Mouse (Mus musculus): ENCODE results near the gene Naaa. TPM values are rescaled to one million over a fixed set of nuclear protein-coding genes. Genes with fewer than 3 reads are reported as not detected.

The Naaa gene
- polyA plus RNA-seq, 1 experiment from 2014 or later, result 24.2 TPM

DNA sequence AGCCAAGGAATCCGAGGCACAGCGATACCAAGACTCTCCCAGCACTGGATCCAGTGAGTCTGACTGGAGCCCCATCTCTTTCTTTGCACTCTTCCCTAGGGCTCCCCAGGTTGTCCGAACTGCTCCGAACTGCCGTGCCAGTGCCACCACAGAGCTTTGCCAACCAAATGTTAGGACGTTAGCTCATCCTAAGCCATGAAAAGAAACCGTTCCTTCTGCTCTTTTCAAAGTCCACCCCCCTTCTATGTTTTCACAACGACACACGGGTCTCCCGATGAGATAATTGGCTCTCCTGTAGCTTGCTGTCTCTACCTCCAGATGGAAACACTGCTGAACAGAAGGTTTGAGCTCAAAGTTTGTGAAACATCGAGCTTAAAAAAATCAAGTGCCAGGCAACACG, 37.2 kb downstream of the Naaa start:
- H3K27ac ChIP-seq (ENCODE audit: low read length), result no peak overlapping the region
- 94% methylated on average over 12 of the region's 12 CpGs for WGBS
- no peaks in the 10 kb centered on the region for H3K36me3 ChIP-seq (ENCODE audit: insufficient read depth, low read length)
- ATAC-seq (ENCODE audit: low FRiP score, low TSS enrichment), result no peak
- H3K4me1 ChIP-seq (ENCODE audit: insufficient read depth, low read length), result no peaks in the 10 kb centered on the region
- no peaks in the 10 kb centered on the region for H3K27me3 ChIP-seq (ENCODE audit: insufficient read depth, low read length)
- H3K9me3 ChIP-seq (ENCODE audit: low read length), result no peaks in the 10 kb centered on the region
- H3K4me3 ChIP-seq (ENCODE audit: low read length), result no peak overlapping the region
- H3K4me2 ChIP-seq (replicated peaks; ENCODE audit: low read depth, low read length), result no peak overlapping the region
- H3K9ac ChIP-seq (replicated peaks; ENCODE audit: low read length), result no peak overlapping the region

DNA sequence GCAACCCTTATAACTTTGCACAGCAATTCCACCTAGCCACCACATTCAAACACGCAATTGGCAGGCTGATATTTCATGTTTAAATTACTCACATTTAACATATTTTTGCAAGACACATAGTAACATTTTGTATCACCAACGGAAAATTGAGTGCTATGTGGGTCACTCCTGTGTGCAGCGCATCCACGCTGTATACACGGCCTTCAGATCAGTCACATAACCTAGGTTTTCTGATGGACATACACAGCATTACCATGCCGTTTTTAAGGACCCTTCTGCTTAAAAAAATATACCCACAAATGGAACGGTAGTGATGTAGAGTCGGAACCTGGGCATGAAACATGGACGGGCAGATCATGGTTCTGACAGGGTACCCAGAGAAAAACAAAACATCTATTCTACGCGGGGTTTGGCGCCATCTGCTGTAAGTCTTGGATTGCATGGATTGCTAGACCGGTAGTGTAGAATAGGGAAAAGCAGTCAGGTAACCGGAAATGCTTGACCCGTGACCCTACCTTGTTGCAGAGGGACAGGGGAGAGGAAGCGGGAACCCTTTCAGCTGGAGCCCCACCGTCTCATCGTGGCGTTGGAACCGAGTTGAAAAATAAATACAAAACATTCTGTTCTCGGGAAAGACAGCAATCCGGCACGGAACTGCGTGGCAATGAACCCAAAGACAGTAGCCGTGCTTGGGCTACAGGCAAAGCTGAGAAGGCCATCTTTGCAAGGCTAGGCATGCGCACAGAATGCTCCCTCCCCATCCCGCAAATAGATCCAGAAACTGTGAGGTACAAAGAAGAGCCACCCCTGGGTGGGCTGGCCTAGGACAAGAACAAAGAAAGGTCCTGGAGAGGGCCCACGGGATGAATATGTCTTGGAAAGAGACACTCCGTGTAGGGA, 38.4 kb downstream of the Naaa start:
- ATAC-seq (ENCODE audit: low FRiP score, low TSS enrichment), result peak; percentile 44; the same call in 1 of the 2 replicates
- H3K4me1 ChIP-seq (ENCODE audit: insufficient read depth, low read length), result 0 out of 2 replicates have a peak, but pooled peaks cover 5% of the 10 kb centered on the region
- H3K4me3 ChIP-seq (ENCODE audit: low read length), result no peak overlapping the region
- no peak overlapping the region for H3K27ac ChIP-seq (ENCODE audit: low read length)
- H3K4me2 ChIP-seq (replicated peaks; ENCODE audit: low read depth, low read length), result 0 out of 2 replicates have a peak overlapping the region, but pooled peaks have one; percentile 12
- WGBS, result 45% methylated on average over 29 of the region's 29 CpGs
- no peaks in the 10 kb centered on the region for H3K27me3 ChIP-seq (ENCODE audit: insufficient read depth, low read length)
- H3K9me3 ChIP-seq (ENCODE audit: low read length), result no peaks in the 10 kb centered on the region
- no peak overlapping the region for H3K9ac ChIP-seq (replicated peaks; ENCODE audit: low read length)
- H3K36me3 ChIP-seq (ENCODE audit: insufficient read depth, low read length), result no peaks in the 10 kb centered on the region

DNA sequence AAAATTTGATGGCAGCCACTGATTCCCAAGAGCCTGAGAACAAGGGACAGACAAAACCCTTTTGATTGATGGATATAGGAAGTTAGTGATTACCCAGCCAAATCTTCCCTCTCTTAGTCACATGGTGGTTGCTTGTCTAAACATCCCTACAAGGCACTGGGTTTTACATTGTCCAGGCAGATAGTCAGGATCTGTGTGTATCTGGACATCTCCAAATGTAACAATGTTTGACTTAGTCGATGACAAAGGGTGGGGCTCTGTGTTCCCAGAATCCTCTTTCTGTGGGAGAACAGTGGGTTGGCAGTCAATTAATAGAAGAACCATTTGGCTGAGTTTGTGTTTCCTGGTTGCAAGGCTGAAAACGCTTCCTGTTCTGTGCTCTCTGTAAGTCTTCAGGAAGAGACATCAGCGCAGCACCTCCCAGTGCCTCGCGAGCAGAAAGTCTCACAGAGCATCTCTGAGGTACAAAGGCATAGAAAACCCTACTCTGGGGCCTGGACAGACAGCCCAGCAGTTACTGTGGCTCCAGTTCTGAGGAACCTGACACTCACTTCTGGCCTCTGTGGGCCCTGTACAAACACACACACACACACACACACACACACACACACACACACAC, 42.9 kb downstream of the Naaa start:
- no peaks in the 10 kb centered on the region for H3K36me3 ChIP-seq (ENCODE audit: insufficient read depth, low read length)
- 0 out of 2 replicates have a peak, but pooled peaks cover 5% of the 10 kb centered on the region for H3K4me1 ChIP-seq (ENCODE audit: insufficient read depth, low read length)
- 51% methylated on average over 5 of the region's 5 CpGs for WGBS
- H3K9ac ChIP-seq (replicated peaks; ENCODE audit: low read length), result no peak overlapping the region
- H3K4me2 ChIP-seq (replicated peaks; ENCODE audit: low read depth, low read length), result no peak overlapping the region
- peak; percentile 40; the same call in 1 of the 2 replicates for ATAC-seq (ENCODE audit: low FRiP score, low TSS enrichment)
- H3K27me3 ChIP-seq (ENCODE audit: insufficient read depth, low read length), result no peaks in the 10 kb centered on the region
- no peaks in the 10 kb centered on the region for H3K9me3 ChIP-seq (ENCODE audit: low read length)
- no peak overlapping the region for H3K4me3 ChIP-seq (ENCODE audit: low read length)
- no peak overlapping the region for H3K27ac ChIP-seq (ENCODE audit: low read length)

DNA sequence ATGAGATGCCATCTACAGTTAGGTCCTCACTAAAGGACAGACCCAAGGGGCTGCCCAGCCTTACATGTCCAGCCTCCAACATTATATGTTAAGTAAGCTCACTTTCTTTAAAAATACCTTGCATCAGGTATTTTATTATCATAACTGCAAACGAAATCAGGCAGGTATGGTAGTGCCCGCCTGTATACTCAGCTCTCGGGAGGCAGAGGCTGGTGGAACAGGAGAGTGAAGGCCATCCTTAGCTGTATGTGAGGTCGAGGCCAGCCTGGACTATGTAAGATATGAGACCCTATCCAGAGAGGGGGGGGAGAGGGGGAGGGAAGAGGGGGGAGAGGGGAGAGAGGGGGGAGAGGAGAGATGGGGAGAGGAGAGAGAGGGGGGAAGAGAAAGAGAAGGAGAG, 44.6 kb downstream of the Naaa start:
- no peak overlapping the region for H3K27ac ChIP-seq (ENCODE audit: low read length)
- WGBS, result 87% methylated on average over 4 of the region's 4 CpGs
- no peaks in the 10 kb centered on the region for H3K9me3 ChIP-seq (ENCODE audit: low read length)
- no peak overlapping the region for H3K4me2 ChIP-seq (replicated peaks; ENCODE audit: low read depth, low read length)
- no peak overlapping the region for H3K4me3 ChIP-seq (ENCODE audit: low read length)
- 0 out of 2 replicates have a peak, but pooled peaks cover 5% of the 10 kb centered on the region for H3K4me1 ChIP-seq (ENCODE audit: insufficient read depth, low read length)
- no peaks in the 10 kb centered on the region for H3K36me3 ChIP-seq (ENCODE audit: insufficient read depth, low read length)
- H3K27me3 ChIP-seq (ENCODE audit: insufficient read depth, low read length), result no peaks in the 10 kb centered on the region
- ATAC-seq (ENCODE audit: low FRiP score, low TSS enrichment), result no peak
- H3K9ac ChIP-seq (replicated peaks; ENCODE audit: low read length), result no peak overlapping the region

DNA sequence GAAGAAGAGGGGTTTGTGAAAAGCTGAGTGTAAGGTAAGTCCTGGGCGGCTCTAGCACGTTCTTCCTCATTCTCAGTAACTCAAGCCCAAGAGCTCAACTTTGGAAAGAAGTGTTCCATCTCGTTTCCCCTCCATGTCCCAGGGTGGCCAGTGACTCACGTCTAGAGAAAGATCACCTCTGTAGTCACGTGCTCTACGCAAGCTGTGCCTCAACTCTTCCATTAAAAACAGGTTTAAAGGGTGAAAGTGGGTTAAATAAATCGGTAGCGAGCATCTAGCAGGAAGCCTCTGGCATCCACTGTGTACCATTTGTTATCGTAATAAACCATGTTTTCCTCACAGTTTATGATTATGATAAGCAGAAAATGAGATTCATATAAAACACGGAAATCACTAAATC, 46.1 kb downstream of the Naaa start:
- no peak overlapping the region for H3K4me3 ChIP-seq (ENCODE audit: low read length)
- no peak for ATAC-seq (ENCODE audit: low FRiP score, low TSS enrichment)
- H3K4me1 ChIP-seq (ENCODE audit: insufficient read depth, low read length), result 0 out of 2 replicates have a peak, but pooled peaks cover 5% of the 10 kb centered on the region
- no peaks in the 10 kb centered on the region for H3K36me3 ChIP-seq (ENCODE audit: insufficient read depth, low read length)
- no peak overlapping the region for H3K27ac ChIP-seq (ENCODE audit: low read length)
- H3K4me2 ChIP-seq (replicated peaks; ENCODE audit: low read depth, low read length), result no peak overlapping the region
- WGBS, result 81% methylated on average over 10 of the region's 10 CpGs
- H3K9ac ChIP-seq (replicated peaks; ENCODE audit: low read length), result no peak overlapping the region
- no peaks in the 10 kb centered on the region for H3K9me3 ChIP-seq (ENCODE audit: low read length)
- no peaks in the 10 kb centered on the region for H3K27me3 ChIP-seq (ENCODE audit: insufficient read depth, low read length)

DNA sequence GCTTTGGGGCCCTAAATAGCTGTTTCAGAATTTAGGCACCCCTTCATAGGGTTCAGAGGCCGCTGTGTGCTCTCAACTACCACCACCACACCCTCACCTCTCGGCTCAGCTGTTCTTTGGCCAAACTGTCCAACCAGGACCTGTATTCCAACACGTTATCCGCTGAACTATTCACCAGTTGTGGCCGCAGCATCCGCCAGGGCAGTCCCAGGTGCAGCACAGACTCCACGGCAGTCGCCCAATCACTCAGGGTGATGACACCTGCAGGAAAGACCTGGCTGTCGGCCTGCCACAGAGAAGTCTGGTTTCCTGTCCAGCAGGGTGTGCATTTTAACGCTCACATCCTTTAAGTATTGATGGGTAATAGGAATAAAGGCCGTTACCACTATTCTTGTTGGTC, 47.7 kb downstream of the Naaa start:
- no peak overlapping the region for H3K9ac ChIP-seq (replicated peaks; ENCODE audit: low read length)
- H3K4me1 ChIP-seq (ENCODE audit: insufficient read depth, low read length), result 0 out of 2 replicates have a peak, but pooled peaks cover 5% of the 10 kb centered on the region
- no peak overlapping the region for H3K4me3 ChIP-seq (ENCODE audit: low read length)
- no peak overlapping the region for H3K4me2 ChIP-seq (replicated peaks; ENCODE audit: low read depth, low read length)
- ATAC-seq (ENCODE audit: low FRiP score, low TSS enrichment), result no peak
- no peaks in the 10 kb centered on the region for H3K27me3 ChIP-seq (ENCODE audit: insufficient read depth, low read length)
- WGBS, result 86% methylated on average over 11 of the region's 11 CpGs
- no peaks in the 10 kb centered on the region for H3K36me3 ChIP-seq (ENCODE audit: insufficient read depth, low read length)
- H3K9me3 ChIP-seq (ENCODE audit: low read length), result no peaks in the 10 kb centered on the region
- no peak overlapping the region for H3K27ac ChIP-seq (ENCODE audit: low read length)

DNA sequence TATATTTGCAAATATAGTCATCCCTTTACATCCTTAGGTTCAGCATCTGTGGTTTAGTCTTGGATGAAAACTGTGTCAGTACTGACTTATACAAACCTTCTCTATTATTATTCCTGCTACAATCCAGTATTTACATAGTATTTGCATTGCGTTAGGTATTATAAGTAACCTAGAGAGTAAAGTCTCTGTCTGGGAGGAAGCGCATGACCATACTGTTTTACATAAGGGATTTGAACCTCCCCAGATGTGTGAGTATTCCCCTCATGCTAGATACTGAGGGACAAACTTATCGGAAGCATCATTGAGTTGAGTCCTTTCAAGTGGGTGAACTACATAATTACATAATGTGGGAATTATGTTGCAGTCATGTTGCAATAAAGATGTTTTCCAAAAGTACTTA, 48.5 kb downstream of the Naaa start:
- H3K4me3 ChIP-seq (ENCODE audit: low read length), result no peak overlapping the region
- H3K4me2 ChIP-seq (replicated peaks; ENCODE audit: low read depth, low read length), result no peak overlapping the region
- no peaks in the 10 kb centered on the region for H3K27me3 ChIP-seq (ENCODE audit: insufficient read depth, low read length)
- H3K4me1 ChIP-seq (ENCODE audit: insufficient read depth, low read length), result no peaks in the 10 kb centered on the region
- H3K9ac ChIP-seq (replicated peaks; ENCODE audit: low read length), result no peak overlapping the region
- WGBS, result 97% methylated on average over 3 of the region's 3 CpGs
- no peak overlapping the region for H3K27ac ChIP-seq (ENCODE audit: low read length)
- ATAC-seq (ENCODE audit: low FRiP score, low TSS enrichment), result no peak
- no peaks in the 10 kb centered on the region for H3K36me3 ChIP-seq (ENCODE audit: insufficient read depth, low read length)
- no peaks in the 10 kb centered on the region for H3K9me3 ChIP-seq (ENCODE audit: low read length)

DNA sequence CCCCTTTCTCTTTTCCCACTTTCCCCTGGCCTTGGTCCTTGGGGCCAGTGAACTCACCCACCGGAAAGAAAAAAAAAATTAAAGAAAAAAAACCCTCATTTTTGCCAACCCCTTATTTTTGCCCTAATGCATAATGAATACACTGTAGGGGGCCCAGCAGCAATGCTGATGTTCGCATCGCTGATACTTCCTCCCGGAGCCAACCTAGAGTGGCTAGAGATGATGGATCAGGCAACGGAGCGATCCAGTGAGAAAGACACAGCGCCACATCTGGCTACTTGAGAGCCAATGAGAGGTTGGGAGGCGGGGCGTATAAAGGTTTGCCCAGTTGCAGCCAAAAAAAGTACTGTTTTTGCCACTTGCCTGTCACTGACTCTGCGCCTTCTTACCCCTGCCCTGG, 49.2 kb downstream of the Naaa start:
- no peak overlapping the region for H3K4me2 ChIP-seq (replicated peaks; ENCODE audit: low read depth, low read length)
- H3K9ac ChIP-seq (replicated peaks; ENCODE audit: low read length), result no peak overlapping the region
- no peak overlapping the region for H3K27ac ChIP-seq (ENCODE audit: low read length)
- H3K9me3 ChIP-seq (ENCODE audit: low read length), result no peaks in the 10 kb centered on the region
- no peaks in the 10 kb centered on the region for H3K4me1 ChIP-seq (ENCODE audit: insufficient read depth, low read length)
- H3K36me3 ChIP-seq (ENCODE audit: insufficient read depth, low read length), result no peaks in the 10 kb centered on the region
- no peaks in the 10 kb centered on the region for H3K27me3 ChIP-seq (ENCODE audit: insufficient read depth, low read length)
- no peak overlapping the region for H3K4me3 ChIP-seq (ENCODE audit: low read length)
- ATAC-seq (ENCODE audit: low FRiP score, low TSS enrichment), result no peak
- 63% methylated on average over 10 of the region's 10 CpGs for WGBS

DNA sequence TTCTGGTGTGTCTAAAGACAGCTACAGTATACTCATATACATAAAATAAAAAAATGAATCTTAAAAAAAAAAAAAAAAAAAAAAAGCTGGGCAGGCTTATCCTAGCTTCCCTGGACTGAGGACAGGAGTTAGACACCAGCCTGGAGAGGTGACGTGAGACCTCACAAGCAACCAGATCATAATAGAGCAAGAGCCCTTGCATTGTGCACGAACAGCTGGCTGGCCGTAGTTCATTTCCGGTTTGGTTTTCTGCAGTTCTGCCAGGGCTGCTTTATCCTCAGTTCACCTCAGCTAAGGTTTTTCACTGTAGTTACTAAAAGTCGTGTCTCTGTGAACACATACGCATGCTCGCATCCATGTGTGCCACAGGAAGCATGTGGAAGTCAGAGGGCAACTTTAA, 50.2 kb downstream of the Naaa start:
- Histone ChIP-seq H3K27ac (ENCODE audit: low read length) (no peak overlapping the region), H3K4me1 (ENCODE audit: insufficient read depth, low read length) (no peaks in the 10 kb centered on the region), H3K4me3 (ENCODE audit: low read length) (no peak overlapping the region), H3K9ac (replicated peaks; ENCODE audit: low read length) (no peak overlapping the region), H3K27me3 (ENCODE audit: insufficient read depth, low read length) (no peaks in the 10 kb centered on the region), H3K4me2 (replicated peaks; ENCODE audit: low read depth, low read length) (no peak overlapping the region), H3K9me3 (ENCODE audit: low read length) (no peaks in the 10 kb centered on the region), H3K36me3 (ENCODE audit: insufficient read depth, low read length) (no peaks in the 10 kb centered on the region)
- WGBS, result 84% methylated on average over 7 of the region's 7 CpGs
- ATAC-seq (ENCODE audit: low FRiP score, low TSS enrichment), result no peak

All from kidney, embryonic 16.5 days (tissue).